Mouse (Mus musculus) heart, embryonic 16.5 days (tissue): Measurements from ENCODE around the gene Mcub. TPM values are rescaled to one million over a fixed set of nuclear protein-coding genes. Genes with fewer than 3 reads are reported as not detected.

Source experiments
- ATAC-seq: fragments of 200-750 bp; cut with Nextera tagmentation; replicated peaks from 2 replicates; pipeline ENCODE4 v1.8.0; 2017; ENCODE audit warnings: moderate number of reproducible peaks; ENCODE audit not compliant: insufficient read depth, low FRiP score; ENCODE audit errors: extremely low read depth
- H3K27ac ChIP-seq: fragments of 300-500 bp; sonication (generic); 2 replicates; pipeline ENCODE4 v1.5.1; 2014; ENCODE audit warnings: mild to moderate bottlenecking, low read length, control low read depth, moderate library complexity
- H3K27me3 ChIP-seq: fragments of 300-500 bp; sonication (generic); 2 replicates; pipeline ENCODE4 v1.6.1; 2014; ENCODE audit warnings: low read length, mixed read lengths; ENCODE audit not compliant: control insufficient read depth, insufficient read depth
- H3K36me3 ChIP-seq: fragments of 300-500 bp; sonication (generic); 2 replicates; pipeline ENCODE4 v1.6.1; 2014; ENCODE audit not compliant: control insufficient read depth, insufficient read depth
- H3K4me1 ChIP-seq: fragments of 300-500 bp; sonication (generic); 2 replicates; pipeline ENCODE4 v1.6.1; 2014; ENCODE audit warnings: low read length, mixed read lengths; ENCODE audit not compliant: control insufficient read depth, insufficient read depth
- H3K4me2 ChIP-seq: fragments of 300-500 bp; sonication (generic); 2 replicates; pipeline ENCODE4 v1.6.1; 2014; ENCODE audit warnings: low read depth, mild to moderate bottlenecking, control low read depth, low read length
- H3K4me3 ChIP-seq: fragments of 300-500 bp; sonication (generic); 2 replicates; pipeline ENCODE4 v1.5.1; 2014; ENCODE audit warnings: mild to moderate bottlenecking, control low read depth, low read length
- H3K9ac ChIP-seq: fragments of 300-500 bp; sonication (generic); 2 replicates; pipeline ENCODE4 v1.6.1; 2014; ENCODE audit warnings: low read length, control low read depth
- H3K9me3 ChIP-seq: fragments of 300-500 bp; sonication (generic); replicated peaks from 2 replicates; pipeline ENCODE4 v1.6.1; 2016; ENCODE audit warnings: low read length; ENCODE audit not compliant: control insufficient read depth
- WGBS: fragments of 180-500 bp; shearing (Covaris S2); extraction: QIAGEN DNeasy Blood & Tissue Kit; methylation state at CpG from one replicate; pipeline ENCODE4 v1.1.7; 2014; 5-methylcytosine and 5-hydroxymethylcytosine counted together
- polyA plus RNA-seq: library from polyadenylated mRNA; unstranded; fragments of >200 nt; fragmentation: Nextera tagmentation; extraction: Ambion mirVana; gene quantifications from 2 replicates; pipeline ENCODE4 v1.2.1, GENCODE M21; 2015

Mcub gene
- polyA plus RNA-seq, 1 experiment from 2014 or later: 12.4 TPM

DNA sequence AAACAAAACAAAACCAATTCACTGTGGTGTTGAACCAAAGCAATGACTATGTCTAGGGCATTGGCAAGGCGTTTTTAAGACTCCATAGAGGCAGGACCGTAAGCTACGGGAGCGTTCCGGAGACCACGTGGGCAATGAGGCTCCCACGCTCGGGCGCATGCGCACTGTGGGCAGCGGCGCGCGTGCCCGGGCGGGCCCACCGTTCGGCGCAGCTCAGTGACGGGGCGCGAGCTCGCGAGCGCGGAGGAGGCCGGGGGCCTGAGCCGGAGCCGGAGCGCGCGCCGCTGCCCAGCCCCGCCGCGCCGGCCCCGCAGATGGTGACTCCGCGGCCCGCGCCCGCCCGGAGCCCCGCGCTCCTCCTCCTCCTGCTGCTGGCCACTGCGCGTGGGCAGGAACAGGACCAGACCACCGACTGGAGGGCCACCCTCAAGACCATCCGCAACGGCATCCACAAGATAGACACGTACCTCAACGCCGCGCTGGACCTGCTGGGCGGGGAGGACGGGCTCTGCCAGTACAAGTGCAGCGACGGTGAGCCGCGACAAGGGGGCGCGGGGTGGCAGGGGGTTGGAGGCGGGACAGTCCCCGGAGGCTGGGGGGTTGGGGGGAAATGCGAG, 91.5 kb downstream of the Mcub start, which contains the start of gene Pla2g12a:
TSS of gene Pla2g12a (plus strand) at position 202 of the 617 bp plus-strand sequence.
- H3K27ac ChIP-seq: peak within 1 kb of the TSS; percentile 78
- H3K9me3 ChIP-seq: no peaks in the 10 kb centered on the region
- H3K4me1 ChIP-seq: peaks cover 9% of the 10 kb centered on the region
- ATAC-seq: peak; percentile 87
- peak within 1 kb of the TSS; percentile 89 for H3K4me2 ChIP-seq
- under 1% methylated on average over 64 of the region's 66 CpGs for WGBS
- no peaks in the 10 kb centered on the region for H3K27me3 ChIP-seq
- no peaks in the 10 kb centered on the region for H3K36me3 ChIP-seq
- H3K9ac ChIP-seq: peak within 1 kb of the TSS; percentile 73
- peak within 1 kb of the TSS; percentile 58 for H3K4me3 ChIP-seq

DNA sequence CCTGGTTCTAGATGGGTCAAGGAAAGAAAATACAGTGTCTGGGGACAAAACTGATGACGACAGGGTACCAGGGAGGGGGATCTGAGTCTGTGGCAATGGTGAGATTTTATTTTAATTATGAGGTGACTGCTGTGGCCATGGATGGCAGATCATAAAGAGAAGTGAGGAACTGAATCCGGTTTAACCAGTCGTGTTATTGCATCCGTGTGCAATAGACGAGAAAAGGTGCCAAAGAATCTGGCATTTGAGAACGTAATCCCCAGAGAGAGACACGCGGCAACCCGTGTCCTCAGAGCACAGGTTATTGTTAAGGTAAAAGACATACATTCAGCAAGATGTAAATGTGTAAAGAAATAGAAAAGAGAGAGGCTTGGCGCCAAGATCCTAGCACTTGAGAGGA, 92.7 kb downstream of the Mcub start:
- whole genome bisulfite sequencing: 81% methylated on average over 10 of the region's 10 CpGs
- H3K27me3 ChIP-seq: no peaks in the 10 kb centered on the region

More for the DNA sequence above, 92.7 kb downstream of the Mcub start:
- no peak overlapping the region for H3K4me3 ChIP-seq
- no peak overlapping the region for H3K9ac ChIP-seq
- no peak for ATAC-seq
- no peak overlapping the region for H3K27ac ChIP-seq
- H3K9me3 ChIP-seq: no peaks in the 10 kb centered on the region
- no peak overlapping the region for H3K4me2 ChIP-seq
- peaks cover 9% of the 10 kb centered on the region for H3K4me1 ChIP-seq
- no peaks in the 10 kb centered on the region for H3K36me3 ChIP-seq

Other genes starting within 250 kb of the Mcub start
- gene Egf, start 214.9 kb downstream of the Mcub start, polyA plus RNA-seq: 2.0 and 2.7 TPM in 2 replicates
- not detected in 2 replicates for gene Lrit3, start 166.2 kb downstream of the Mcub start, polyA plus RNA-seq
- gene Rrh, start 147.6 kb downstream of the Mcub start, polyA plus RNA-seq: 0.08 TPM in 1 of 2 replicates, not detected in the other
- 35.0 and 42.0 TPM in 2 replicates for gene Gar1, start 138.8 kb downstream of the Mcub start, polyA plus RNA-seq
- gene Cfi, start 134.3 kb downstream of the Mcub start, polyA plus RNA-seq: 2.3 and 2.5 TPM in 2 replicates
- 65.8 and 76.6 TPM in 2 replicates for gene Pla2g12a, start 91.6 kb downstream of the Mcub start, polyA plus RNA-seq
- gene Casp6, start 68.8 kb downstream of the Mcub start, polyA plus RNA-seq: 61.7 and 66.6 TPM in 2 replicates
- gene Sec24b, start 91.3 kb upstream of the Mcub start, polyA plus RNA-seq: 24.7 and 25.8 TPM in 2 replicates
- 1.2 and 2.1 TPM in 2 replicates for gene Col25a1, start 161.3 kb upstream of the Mcub start, polyA plus RNA-seq